Mouse (Mus musculus) CD4-positive helper T cell, adult 2 months (primary cell): ENCODE results near the gene Socs3.

Source experiments
- DNase-seq: peaks from one replicate; pipeline ENCODE4 v3.0.0-alpha.2; 2012; ENCODE audit warnings: low read depth, missing footprints, low spot score

Socs3 gene

GRCm38 (mm10) chr11:117995661-117996060, 25.8 kb upstream of the Socs3 start:
- DNase-seq: no peak

- no peak for DNase-seq
Measured at GRCm38 (mm10) chr11:117995255-117995654, 25.4 kb upstream of the Socs3 start.

DNA sequence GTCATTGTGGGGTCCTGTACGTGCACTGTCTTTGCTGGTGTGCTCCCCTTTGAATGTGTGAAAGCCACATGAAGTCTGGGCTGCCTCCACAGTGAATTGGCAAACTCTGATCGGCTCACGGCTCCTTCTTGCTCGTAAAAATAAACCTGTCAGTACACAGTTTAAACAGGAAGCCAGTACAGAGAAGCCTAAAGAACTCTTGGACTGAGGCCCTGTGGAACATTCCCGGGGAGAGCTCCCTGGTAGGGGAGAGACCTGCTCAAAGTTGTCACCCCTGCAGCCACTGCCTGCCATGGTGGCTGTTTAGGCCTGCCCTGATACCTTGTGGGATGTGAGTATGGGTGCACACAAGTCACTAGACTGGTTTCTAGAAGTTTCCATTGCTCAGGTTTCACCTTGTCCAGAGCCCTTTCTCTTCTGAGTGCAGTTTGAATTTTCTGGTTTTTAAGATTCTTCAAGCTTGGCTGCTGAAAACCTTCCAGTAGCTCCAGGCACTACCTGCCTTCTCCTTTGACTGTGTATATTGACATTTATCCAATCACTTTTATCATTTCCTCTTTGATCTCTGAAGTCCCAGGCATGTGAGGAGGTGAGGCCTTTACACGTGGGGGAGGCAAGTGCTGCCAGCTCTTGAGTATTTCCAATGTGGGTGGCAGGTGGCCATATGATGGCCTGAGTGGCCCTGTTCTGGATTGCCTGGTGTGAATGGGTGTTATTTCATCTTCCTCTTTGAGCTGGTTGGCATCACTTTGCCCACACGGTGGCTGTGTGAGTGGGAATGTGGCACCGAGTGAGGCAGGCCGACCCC, 24.6 kb upstream of the Socs3 start:
- peak; percentile 47 for DNase-seq

- DNase-seq: no peak
Measured at GRCm38 (mm10) chr11:117993190-117994175, 23.6 kb upstream of the Socs3 start.

DNA sequence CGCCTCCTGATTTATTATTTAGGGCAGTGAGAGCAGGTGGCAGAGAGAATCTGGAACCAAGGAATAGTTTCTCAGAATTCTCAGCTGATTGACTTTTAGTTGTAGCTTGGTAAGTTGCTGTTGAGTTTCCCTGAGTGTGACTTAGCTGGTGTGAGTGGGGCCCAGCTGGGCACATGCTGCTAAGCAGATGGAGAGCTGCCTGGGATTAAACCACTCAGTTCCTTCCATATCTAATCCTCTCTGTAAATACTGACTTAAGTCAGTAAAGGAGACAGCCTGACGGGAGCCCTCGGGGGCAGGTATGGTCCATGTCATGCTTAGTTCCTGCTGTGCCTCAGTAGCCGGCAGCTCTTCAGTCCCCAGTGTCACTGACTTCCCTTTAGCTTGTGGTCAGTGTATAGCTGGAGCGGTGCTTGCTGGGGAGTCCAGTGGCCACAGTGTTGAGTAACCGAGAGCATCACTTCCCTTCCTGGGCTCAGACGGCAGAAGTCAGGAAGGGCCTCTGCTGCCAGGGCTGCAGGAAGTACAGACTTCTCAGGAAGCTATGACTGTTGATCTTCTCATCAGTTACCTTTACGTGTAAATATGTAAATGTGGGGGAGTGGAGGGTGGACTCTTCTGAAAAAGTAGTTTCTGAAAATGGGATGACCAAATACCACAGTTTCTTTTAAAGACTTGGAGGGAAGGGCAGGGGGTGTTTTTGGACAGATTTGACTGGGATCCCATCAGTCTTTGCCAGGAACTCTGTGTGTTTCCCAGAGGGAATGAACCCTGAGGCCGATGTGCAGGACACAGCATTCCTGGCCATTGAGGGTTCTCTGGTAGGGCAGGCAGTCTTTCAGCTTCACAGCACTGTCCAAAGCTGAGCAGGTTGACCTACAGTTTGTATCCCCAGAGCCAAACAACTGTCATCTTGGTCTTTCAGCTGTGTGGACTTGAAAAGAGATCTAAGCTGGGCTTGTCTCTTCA, 21.9 kb upstream of the Socs3 start:
- peak; percentile 73 for DNase-seq

- peak; percentile 77 for DNase-seq
Measured at GRCm38 (mm10) chr11:117989926-117990325, 20.1 kb upstream of the Socs3 start.

GRCm38 (mm10) chr11:117989241-117989640, 19.4 kb upstream of the Socs3 start:
- DNase-seq: no peak

GRCm38 (mm10) chr11:117987968-117988367, 18.1 kb upstream of the Socs3 start:
- DNase-seq: no peak

DNA sequence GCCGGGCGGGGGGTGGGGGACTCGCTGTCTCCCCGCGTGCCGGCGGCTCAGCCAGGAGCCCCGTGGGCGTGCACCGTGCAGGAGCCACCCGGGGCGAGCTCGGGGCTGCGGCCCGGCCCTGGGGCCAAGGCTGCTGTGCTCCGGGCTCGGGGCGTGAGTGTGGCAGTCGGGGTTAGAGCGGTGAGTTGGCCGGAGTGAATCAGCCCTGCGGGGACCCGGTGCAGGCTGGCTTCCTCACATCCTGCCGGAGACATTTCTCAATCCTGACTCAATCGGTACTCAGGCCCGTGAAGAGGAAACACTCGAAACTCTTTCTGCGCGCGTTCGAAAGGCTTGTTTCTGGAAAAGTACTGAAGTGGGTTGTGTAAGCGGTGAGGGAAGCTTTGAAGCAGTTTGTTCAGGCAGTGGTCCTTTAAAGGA, 17.2 kb upstream of the Socs3 start:
- DNase-seq: no peak

- peak; percentile 93 for DNase-seq
Measured at GRCm38 (mm10) chr11:117986126-117987031, 16.5 kb upstream of the Socs3 start, which contains the start of gene Pgs1. Gene Pgs1 (plus strand): TSS chr11:117986292.

DNA sequence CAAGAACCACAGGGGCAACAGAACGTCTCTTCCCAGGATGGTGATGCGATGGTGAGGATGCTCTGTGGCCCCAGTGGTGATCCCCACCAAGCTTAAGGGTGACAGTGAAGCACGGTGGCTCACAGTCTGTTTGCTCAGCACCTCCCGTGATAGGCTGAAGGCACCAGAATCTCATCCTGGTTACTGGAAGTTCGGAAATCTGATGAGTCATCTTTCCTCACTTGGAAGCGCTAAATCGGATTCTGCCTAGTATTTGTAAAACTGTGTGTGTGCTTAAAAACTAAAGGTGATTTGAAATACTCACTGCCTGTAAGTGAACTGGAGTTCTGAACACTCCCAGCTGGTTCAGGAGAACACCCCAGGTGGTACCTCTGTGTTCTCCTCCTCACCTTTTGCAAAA, 13.9 kb upstream of the Socs3 start:
- no peak for DNase-seq

- no peak for DNase-seq
Measured at GRCm38 (mm10) chr11:117982426-117982825, 12.6 kb upstream of the Socs3 start.

DNA sequence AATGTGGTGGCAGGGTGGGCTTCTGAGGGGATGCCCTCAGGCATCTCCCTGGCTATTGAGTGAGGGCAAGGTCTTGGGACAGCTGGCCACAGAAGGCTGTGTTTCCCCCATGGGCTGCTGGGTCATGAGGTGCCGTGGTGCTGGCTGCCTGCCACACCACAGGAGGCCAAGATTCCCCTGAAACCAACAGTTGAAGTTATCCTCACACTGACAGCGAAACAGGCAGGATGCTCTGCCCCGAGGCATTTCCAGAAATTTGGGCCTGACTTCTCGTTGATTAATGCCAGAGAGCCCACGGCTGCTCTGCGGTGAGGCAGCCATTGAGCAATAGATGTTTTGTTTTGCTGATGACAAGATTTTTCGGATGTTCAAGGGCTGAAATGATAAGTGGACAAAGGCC, 9.5 kb upstream of the Socs3 start:
- DNase-seq: no peak

DNA sequence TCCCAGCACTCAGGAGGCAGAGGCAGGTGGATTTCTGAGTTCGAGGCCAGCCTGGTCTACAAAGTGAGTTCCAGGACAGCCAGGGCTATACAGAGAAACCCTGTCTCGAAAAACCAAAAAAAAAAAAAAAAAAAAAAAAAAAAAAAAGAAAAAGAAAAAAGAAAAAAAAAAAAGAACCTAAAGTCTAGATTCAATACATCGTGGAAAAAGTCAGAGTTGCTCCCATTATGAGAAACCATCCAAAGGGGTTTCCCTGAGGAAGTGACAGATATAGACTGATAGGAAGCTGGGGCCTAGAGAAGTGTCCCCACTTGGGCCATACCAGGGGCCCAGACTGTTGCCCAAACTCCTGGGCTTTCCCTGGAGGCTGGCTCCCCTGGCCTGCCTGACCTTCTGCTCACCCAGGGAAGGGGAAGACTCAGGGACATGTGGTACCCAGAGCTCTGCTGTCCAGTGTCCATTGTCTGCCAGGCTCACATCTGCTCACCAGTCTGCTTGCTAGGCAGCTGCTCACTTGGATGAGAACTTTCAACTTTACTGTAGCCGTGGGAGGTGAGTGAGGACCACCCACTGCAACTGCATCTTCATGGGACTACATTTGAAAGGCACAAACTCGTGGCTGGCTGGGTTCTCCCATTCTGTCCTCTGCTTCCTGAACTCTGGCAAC, 8.0 kb upstream of the Socs3 start:
- DNase-seq: no peak

DNA sequence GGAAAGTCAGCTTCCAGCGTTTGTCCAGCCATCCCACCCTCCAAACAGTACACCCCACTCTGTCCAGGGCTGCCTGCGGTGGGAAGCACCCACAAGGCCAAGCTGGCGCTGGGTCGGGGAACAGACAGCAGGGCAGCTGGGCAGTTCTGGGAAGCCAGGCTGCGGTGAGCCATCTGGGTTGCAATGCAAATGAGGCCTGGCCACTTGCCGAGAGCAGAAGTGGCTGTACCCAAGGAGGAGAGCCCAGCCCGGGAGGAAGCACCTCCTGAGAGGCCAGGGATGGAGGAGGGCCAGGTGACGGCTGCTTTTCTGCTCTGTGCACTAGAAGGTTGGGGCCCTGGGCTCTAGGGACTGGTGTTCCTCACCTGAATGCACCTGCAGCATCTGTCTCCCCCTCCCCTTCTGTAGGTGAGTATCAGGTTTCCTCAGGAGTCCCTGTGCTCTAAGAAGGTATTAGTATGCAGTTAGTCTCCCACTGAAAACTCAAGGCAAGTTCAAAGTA, 6.3 kb upstream of the Socs3 start:
- no peak for DNase-seq

DNA sequence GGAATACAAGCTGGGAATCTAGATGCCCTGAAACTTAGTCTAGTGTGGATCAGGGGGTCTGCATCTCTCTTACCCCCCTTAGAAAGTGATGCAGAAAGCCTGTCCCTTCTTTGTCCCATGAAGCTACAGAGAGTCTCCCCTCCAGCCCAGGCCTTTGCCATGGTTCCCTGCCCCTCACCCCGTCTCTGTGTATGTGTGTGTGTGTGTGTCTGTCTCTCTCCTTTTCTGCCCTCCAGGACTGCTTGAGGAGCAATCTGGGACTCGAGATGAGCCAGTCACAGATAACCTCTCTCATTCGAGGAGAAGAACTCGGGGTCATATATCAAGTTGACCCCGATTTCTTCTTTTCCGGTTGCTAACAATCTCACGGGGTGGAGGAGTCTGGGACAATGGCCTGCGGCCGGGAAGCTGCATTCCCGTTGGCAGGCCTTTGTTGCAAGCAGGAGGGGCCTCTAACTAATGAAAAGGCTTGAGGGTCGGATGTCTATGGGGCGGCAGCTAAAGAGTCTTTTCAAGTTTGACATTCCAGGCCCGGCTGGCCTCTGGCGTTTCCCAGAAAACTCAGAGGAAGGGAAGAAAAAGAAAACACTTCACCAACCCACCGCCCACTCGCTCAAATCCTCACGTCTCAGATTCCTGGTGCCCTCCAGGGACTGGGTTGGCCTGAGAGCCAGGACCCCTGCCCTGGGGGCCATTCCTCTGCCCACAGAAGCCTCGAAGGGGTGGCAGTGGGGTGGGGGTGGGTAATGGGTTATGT, 5.5 kb upstream of the Socs3 start:
- DNase-seq: no peak

DNA sequence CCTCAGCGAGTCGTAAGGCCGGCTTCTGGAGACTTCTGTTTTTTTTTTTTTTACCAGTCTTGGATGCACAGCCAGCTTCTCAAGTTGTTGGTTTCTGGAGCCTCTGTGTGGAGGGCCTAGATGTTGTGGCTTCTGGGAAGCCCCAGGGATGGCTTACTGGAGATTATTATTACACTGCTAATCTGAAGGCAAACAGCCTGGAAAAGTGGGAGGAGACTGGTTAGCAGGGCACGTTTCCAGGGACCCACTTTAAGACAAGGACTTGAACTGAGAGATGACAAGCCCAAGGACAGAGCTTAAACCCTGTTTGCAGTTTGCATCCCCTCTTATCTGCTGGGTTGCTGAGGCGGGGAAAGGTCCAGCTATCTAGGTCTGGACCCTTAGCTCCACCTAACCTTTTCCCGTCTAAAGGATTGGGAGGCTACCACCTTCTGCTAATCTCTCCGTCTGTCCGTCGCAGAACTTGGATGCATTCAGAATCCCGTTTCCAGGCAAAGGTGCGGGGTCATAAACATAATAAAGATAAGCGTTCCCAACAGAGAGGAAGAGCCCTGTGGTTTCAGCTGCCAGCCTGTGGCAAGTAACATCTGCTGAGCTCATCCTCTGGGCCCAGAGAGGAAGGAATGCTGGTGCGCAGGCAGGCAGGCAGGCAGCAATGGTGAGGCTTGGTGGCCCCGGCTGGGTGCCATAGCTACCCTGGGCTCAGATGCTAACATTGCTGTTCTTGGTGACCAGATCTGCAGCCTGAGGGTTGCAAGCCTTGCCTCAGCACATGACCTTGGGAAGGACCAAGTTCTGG, 4.7 kb upstream of the Socs3 start:
- DNase-seq: no peak

DNA sequence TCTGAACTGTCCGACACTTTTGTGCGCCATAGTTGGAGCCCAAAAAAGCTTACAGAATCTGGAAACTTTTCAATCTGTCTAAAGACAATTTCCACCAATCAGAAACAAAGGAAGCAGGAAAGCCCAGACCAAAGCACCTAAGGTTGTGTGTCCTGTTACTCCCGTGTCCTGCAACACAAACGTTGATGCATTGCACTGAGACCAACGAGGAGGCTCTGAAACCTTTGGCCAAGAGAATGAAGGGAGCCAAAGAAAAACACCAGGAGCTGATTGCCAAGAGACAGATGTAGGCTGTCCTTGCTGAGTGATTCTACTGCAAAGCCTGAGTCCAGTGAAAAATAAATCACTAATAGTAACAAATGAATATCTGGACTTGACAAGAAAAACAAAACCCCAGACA, 3.7 kb upstream of the Socs3 start:
- DNase-seq: no peak
